Mouse (Mus musculus) brain, adult 2 months (tissue): Measurements from ENCODE around the gene Il3ra.

Experiments
- DNase-seq: peaks from one replicate; pipeline ENCODE4 v3.0.0; 2011; ENCODE audit warnings: low read depth, low spot score

Il3ra gene

DNA sequence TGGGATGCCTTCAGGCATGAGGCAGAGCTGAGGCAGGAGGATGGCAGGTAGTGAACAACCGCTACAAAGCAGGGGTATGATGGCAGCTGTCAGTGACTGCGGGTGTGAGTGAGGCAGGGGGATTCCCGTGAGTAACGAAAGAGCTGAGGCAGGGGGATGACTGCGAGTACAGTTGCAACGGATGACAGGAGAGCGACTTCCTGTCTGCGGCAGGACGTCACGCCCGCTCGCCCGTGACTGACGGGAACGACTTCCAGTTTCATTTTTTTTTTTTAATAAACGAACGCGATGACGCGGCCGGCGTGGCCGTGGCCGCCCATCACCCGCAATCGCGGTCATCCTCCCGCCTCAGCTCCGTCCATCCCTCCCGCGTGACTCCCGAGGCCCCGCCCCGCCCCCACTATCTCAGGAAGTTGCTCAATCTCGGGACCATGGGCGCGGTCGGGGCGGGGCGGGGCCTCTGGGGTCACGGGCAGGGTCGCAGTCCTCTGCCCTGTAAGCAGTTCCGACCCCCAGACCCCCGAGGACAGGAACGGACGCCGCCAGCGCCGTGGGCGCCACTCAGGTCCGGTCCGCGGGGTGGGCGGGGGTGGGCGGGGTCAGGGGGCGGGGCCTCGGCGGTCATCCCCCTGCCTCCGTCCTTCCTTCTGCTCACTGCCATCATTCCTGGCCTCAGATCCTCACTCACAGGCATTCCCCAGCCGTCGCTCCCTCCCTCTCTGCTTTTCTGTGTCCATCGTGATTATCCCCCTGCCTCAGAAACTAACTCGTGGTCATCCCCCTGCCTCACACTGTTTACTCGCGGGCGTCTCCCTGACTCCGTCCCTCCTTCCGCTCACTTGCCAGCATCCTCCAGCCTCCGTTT lies at the start of gene Il3ra:
Gene Il3ra, plus strand, starts transcription at position 328 of the 865 bp plus-strand sequence.
- peak; percentile 89 for DNase-seq

DNA sequence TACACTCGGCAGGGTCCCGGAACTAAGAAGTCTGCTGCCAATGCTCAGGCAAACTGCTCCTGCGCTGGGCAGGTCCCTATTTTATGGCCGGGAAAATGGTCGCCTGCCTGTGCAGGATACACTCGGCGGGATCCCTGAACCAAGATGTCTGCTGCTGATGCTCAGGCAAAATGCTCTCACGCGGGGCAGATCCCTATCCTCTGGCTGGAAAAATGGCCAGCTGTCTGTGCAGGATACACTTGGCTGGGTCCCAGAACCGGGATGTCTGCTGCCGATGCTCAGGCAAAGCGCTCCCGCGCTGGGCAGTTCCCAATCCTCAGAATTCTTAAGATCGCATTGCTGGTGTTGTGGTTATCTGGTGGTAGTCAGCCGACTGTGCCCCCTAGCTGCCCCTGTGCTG lies 37.1 kb upstream of the Il3ra start:
- DNase-seq, result peak; percentile 65

DNA sequence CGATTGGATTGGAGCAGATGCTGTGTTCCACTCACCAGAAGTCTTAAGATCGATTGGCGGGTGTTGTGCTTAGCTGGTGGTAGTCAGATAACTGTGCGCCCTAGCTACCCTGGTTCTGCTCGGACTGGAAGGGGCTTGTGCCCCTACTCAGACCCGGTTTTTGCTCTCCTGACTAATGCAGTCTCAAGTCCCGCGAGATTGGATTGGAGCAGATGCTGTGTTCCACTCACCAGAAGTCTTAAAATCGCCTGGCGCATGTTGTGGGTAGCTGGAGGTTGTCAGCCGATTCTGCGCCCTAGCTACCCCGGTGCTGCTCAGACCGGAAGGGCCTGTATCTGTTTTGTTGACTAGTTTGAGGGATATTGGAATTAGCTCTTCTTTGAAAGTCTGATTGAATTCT lies 36.7 kb upstream of the Il3ra start:
- peak; percentile 33 for DNase-seq

DNA sequence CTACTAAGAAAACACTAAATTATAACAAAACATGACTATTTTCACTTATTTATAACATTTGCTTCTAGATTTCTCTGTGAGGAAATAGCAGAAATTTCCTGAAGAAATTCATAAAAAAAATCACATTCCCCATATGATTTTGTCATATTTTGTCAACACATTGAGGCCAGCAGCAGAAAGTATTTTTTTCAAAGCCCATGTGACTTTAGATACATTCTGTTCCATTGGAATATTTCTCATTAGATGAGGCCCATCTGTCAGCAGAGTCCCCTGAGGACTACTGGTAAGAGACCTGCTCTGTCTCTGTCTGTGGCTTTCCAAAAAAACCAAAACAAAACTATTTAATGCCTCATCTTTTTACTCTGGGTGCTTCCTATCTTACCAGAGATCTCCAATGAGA lies 23.5 kb upstream of the Il3ra start, which contains the start of gene Olfr31:
Gene Olfr31, plus strand, starts transcription at position 301 of the 400 bp plus-strand sequence.
- peak; percentile 43 for DNase-seq

DNA sequence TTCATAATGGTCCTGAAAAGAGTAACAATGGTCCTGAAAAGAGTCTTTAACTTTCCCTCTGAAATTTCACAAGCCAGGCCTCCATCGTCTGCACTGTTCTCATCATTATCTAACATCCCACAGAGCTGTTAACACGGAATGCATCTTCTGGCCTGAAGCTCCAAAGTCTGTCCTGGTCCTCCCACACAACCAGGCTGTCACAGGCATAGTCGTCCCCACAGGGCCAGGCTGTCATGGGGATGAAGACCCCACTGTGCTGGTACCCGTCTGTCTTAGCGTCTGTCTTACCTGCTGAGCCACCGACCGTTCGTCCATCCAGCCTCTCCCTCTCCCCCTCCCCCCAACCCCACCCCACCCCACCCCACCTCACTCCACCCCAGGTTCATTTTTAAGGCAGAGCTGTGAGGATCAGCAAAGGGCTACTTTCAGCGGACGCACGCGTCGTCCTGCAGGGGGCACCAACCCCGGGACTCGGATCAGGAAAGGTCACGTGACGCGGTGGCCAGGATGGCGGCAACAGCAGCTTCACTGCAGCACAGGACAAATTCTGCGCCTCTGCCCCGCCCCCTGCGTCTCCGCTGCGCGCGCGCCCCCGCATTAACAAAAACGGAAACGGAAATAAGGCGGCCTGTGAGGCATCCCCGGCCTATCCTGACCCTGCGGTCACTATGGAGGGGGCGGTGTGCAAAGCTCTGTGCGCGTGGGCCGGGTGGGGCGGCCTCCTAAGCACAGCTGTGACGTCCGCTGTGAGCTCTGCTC lies 783 bp upstream of the Il3ra start:
- peak; percentile 95 for DNase-seq

DNA sequence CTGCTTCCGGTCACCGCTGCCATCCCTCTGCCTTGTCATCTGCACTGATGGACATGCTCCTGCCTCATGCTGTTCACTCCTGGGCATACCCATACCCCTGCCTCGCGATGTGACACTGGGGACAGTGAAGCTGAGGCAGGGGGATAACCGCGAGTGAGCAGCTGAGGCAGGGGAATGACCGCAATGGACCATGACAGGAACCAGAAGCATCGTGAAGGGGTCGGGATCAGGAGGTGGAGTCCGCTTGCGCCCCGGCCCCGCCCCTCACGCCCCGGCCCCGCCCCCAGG lies 682 bp downstream of the Il3ra start:
- DNase-seq, result no peak

DNA sequence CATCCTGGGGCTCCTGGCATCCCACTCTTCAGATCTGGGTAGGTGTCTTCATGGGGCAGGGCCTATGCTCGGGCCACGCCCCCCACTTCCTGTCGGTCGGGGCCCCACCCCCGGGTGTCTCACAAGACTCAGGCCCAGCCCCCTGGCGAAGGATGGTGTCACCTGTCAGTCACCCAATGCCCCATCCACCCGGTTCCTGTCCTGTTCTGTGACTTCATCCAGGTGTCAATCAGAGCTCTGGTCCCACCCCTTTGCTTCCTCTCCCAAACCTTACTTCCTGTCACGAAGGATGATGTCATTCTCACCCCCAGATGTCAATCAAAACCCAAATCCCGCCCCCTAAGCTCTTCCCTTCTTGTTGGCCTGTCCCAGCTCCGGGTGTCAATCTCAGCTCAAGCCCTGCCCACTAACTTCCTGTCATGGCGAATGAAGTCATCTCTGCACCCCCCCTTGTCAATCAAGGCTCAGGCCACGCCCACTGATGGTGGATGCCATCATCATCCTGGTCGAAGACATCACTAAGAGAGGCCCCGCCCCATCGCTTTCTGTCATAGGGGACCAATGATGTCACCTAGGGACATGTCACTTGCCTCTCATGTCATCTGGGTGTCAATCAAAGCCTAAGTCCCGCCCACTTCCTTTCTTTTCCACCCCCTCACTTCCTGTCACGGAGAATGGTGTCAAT lies 1.2 kb downstream of the Il3ra start:
- peak; percentile 54 for DNase-seq

DNA sequence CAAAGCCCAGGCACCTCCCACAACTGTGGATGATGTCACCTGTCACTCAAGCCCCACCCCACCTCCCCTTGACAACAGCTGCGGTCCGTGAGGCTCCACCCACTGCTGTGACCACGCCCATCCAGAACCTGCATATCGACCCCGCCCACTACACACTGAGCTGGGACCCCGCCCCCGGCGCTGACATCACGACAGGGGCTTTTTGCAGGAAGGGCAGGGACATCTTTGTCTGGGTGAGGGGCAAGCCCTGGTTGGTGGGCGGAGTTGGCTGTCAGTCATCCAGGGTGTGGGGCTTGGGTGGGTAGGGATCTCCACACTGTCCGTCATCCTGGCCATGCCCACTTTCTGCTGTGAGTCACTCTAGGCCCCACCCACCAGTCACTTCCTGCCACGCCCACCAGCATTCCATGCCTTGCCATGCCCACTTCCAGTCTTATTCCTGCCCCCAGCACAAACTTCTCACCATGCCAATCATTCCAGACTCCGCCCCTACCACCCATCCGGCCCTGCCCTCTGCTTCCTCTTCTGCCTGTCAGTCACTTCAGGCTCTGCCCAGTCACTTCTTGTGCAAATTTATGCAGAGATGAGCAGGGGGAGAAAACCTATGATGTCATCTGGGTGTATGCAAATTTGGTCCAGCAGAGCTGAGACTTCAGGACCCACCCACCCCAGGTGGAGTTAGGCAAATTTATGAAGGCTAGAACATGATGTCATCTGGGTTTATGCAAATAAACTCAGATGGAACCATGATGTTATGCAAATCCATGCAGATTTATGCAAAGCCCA lies 2.0 kb downstream of the Il3ra start:
- DNase-seq, result peak; percentile 79

DNA sequence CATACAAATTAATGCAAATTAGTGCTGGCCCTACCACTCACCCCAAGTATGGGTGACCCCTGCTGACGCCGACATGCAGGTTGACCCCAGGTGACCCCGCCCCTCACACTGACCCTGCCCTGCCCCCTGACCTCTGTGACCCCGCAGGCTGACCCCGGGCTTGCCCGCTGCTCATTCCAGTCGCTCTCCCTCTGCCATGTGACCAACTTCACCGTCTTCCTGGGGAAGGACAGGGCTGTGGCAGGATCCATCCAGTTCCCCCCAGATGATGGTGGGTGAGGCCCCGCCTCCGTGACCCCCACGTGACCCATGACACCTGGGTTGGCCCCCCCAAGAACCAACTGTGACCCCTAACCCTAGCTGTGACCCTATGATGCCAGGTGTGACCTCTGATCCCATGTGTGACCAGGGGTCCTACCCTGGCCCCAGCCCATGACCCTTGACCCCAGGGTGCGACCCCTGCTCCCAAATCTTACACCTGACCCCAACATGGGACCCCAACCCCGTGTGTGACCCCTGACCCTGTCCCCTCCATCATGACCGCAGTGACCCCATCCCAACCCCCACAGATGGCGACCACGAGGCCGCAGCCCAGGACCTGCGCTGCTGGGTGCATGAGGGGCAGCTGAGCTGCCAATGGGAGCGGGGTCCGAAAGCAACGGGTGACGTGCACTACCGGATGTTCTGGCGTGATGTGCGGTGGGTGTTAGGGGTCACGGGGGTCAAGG lies 2.8 kb downstream of the Il3ra start:
- no peak for DNase-seq

DNA sequence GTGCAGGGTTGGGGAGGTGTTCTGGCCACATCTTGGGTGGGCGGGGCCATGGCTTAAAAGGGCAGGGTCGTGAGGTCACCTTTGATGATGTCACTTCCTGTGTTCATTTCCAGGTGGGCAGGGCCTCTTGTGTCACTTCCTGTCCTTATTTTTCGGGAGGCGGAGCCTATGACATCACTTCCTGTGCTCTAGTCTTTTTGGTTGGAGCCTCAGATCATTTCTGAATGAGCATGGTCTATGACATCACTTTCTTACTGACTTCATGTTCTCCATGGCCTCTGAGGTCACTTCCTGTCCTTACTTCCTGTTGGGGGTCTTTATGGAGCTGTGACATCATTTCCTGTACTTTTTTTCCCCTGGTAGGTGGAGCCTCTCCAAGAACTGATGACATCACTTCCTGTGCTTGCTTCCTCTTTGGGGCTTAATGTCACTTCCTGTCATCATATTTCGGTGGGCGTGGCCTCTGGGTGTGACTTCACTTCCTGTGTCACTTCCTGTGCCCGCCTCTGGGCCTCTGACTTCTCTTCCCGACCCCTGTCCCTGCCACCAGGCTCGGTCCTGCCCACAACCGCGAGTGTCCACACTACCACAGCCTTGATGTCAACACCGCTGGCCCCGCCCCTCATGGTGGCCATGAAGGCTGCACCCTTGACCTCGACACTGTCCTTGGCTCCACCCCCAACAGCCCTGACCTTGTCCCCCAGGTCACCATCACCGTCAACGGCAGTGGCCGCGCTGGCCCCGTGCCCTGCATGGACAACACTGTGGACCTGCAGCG lies 3.6 kb downstream of the Il3ra start:
- no peak for DNase-seq

DNA sequence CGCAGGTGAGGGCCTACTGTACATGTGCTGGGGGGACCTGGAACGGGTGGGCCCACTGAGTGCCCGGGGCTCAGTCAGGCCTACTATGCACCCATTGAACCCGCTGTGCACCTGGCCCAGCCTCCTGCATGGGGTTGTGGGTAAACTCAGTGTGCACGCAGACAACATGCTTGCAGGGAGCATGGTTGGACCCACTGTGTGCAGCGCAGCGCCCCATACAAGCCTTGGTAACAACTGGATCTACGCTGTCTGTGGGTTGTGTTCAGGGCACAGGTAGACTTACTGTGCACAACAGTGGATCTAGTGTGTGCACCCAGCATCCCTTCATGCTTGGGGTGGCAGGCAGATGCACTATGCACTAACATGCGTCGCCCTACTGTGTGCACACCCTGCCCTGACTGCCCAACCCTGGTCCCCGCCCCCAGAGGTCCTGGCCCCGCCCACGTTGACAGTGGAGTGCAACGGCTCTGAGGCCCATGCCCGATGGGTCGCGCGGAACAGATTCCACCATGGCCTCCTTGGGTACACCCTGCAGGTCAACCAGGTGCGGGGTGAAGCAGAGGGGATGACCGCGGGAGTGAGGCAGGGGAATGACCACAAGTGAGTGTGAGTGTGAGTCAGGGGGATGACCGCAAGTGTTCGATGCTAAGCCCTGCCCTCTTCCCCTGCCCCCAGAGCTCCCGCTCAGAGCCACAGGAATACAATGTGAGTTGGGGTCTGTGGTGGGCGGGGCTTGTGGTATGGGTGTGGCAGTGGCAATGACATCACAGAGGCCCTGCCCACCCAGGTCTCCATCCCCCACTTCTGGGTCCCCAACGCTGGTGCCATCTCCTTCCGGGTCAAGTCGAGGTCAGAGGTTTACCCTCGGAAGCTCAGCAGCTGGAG lies 4.4 kb downstream of the Il3ra start:
- no peak for DNase-seq

DNA sequence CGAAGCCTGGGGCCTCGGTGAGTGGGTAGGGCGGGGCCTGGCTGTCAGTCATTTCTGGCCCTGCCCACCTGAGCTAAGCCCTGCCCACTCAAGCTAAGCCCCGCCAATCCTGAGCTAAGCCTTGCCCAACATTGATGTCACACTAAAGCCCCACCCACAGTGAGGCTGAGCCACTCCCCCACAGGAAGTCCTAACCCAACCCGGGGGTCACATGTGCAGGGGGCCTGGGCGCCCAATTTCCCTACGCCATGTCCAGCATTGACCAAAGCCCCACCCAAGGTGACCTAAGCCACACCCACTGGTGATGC lies 5.0 kb downstream of the Il3ra start:
- no peak for DNase-seq

DNA sequence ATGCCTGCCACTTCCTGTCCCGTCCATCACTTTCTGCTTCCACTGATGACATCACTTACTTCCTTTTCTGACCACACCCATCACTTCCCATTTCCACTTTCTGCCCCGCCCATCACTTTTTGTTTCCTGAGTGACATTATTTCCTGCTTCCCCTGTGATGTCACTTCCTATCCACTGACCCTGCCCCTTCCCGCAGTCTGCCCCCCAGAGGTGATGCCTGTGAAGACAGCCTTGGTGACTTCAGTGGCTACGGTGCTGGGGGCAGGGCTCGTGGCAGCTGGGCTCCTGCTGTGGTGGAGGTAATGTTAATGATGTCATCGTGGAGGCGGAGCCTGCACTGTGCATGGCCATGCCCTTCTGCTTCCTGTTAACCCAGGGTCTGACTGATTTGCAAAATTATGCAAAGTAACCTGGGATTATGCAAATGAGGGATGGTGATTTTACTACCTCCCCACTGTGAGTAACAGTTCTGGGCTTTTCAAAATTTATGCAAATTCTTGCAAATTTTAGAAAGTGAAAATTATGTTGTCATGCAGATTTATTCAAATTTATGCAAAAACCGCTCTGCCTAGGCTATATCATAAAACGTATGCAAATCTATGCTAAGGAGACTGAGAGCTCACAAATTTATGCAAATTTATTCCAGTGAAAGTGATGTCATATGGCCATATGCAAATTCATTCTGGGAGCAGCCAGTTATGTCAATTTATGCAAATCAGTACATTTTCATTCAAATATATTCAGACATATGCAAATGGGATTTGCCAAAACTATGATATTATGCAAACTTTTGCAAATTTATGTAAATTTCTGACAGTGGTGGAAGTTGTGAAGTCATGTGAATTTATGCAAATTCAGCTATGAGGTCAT lies 5.9 kb downstream of the Il3ra start:
- DNase-seq, result peak; percentile 61

DNA sequence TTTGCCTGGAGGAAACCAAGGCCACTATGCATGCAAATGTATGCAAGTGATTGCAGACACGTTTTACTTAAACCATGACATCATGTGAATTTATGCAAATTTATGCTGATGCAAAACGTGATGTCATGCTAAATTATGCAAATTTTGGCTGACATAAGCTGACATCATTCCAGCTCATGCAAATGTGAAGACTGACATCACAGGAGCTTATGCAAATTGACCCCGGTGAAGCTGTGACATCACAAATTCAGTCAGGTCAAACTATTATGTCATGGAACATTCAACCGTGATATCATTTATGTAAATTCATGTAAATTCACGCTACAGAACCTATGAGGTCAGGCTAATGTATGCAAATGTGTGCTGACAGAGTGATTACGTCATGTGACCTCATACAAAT lies 6.5 kb downstream of the Il3ra start:
- DNase-seq, result no peak

DNA sequence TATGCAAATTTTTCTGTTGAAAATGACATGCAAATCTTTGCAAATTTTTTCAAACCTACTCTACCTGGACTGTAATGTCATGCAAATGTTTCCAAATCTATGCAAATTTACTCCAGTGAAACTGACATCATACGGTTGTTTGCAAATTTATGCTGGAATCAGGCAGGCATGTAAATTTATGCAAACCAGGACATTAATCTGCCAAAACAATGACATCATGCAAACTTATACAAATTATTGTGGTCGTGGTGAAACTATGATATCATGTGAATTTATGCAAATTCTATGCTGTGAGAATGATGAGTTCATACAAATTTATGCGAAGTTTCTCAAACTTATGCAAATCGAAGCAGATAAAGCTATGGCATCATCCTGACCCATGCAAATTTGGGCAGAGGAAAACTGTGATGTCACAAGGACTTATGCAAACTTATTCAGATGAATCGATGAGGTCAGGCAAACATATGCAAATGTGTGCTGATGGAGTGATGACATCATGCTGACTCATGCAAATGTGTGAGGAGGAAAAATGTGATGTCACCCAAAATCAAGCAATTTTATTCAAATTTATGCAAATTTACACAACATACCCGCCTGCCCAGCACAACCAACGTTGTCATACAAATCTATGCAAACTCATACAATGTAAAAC lies 7.1 kb downstream of the Il3ra start:
- DNase-seq, result no peak

DNA sequence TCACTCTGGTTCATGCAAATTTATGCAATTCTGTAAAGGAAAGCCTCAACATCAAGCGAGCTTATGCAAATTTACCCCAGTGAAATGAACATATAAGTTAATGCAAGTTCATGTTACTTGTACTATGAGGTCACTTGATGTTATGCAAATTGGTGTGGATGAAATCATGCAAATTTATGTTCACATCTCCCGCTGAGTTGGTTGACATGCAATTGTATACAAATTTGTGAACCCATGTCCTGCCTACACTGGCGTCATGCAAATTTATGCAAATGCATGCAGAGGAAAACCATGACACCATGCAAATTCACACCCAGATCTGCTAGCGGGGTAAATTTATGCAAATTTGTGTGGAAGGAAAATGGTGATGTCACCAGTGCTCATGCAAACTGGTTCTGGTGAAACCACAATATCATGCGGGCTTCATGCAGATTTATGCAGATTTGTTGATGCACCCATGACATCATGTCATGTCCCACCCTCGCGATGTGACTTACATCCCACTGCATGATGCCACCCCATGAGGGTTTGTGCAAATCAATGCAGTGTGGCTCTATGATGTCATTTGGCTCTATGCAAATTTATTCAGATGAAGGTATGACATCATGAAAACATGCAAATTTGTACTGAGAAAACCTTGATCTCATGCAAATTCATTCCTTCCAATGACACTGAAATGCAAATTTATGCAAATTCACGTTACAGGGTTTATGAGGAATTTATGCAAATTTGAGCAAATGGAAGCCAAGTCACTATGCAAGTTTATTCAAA lies 7.8 kb downstream of the Il3ra start:
- peak; percentile 34 for DNase-seq
